Mouse (Mus musculus): ENCODE results near the gene Klhl35.

- TF ChIP-seq POLR2A (IDR thresholded peaks at IDR 0.05; ENCODE audit: low read depth, low read length) (no peak), CTCF (conservative IDR thresholded peaks at IDR 0.05; ENCODE audit: insufficient read depth, insufficient read length, low read depth, low read length) (no peak)
Measured at GRCm38 (mm10) chr7:99469680-99470405, 4.0 kb downstream of the Klhl35 start.
